In the genomic region with DNA sequence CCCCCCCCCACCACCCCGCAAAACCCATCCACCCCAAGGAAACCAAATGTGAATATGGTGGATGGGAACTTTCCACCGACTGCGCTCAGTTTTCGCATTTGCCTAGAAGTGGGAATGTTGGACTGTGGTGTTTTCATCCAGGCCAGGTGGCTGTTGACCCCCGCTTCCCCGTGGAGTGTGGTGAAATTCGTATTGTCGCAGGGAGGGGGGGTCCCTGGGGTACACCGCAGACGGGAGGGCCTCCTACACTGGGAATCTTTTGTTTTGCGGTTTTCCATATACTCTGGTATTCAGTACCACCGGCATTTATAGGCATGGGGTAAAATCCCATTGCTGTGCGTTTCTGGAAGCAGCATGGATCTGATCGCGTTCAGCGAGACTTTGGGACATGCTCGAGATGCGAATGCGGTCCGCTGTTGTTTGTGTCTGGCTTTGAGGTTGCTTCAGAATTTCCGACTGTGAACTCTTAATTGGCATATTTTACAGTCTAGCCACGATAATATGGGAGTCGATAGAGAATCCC, we compare ENCODE assay signal across 8 mouse cellular contexts. TPM values are rescaled to one million over a fixed set of nuclear protein-coding genes. Genes with fewer than 3 reads are reported as not detected.
A peak's percentile ranks its signal among the peaks of the same experiment; 100 is the strongest.
DNase-seq lines count a peak whose midpoint lies in the region; ATAC-seq and TF ChIP-seq lines count a peak whose summit lies in the region.

No protein-coding gene starts in this region.

- H3K36me3 ChIP-seq in hindbrain, embryonic 14.5 days (replicated peaks; ENCODE audit: control insufficient read depth, insufficient read depth), result no peaks in the 10 kb centered on the region
- H3K36me3 ChIP-seq in midbrain, embryonic 16.5 days (ENCODE audit: control insufficient read depth, insufficient read depth, low read length), result no peaks in the 10 kb centered on the region

- no peak for DNase-seq in left cerebral cortex, adult 2 months (ENCODE audit: extremely low spot score in 1 of 2, low spot score in 2 of 2)
- DNase-seq in left cerebral cortex, postnatal 25 days (ENCODE audit: low spot score in 2 of 2), result no peak
- peak; percentile 52 for DNase-seq in hindbrain, embryonic 14.5 days (ENCODE audit: low spot score)
- DNase-seq in adrenal gland, adult 18-20 months (ENCODE audit: low spot score in 2 of 2), result no peak
- DNase-seq in spleen, postnatal 4 days (ENCODE audit: low spot score in 2 of 2), result no peak

- H3K27me3 ChIP-seq in hindbrain, embryonic 14.5 days (ENCODE audit: control insufficient read depth, insufficient read depth, low read length), result no peaks in the 10 kb centered on the region
- no peaks in the 10 kb centered on the region for H3K27me3 ChIP-seq in midbrain, embryonic 16.5 days (ENCODE audit: control insufficient read depth, insufficient read depth, low read depth, low read length)

- TF ChIP-seq CTCF in left cerebral cortex, adult 2 months (IDR thresholded peaks at IDR 0.05), result no peak

- WGBS in hindbrain, embryonic 14.5 days, result 9% methylated on average over 23 of the region's 23 CpGs
- WGBS in midbrain, embryonic 16.5 days, result 6% methylated on average over 23 of the region's 23 CpGs

- peak overlapping the region; percentile 83 for H3K4me2 ChIP-seq in hindbrain, embryonic 14.5 days (replicated peaks)
- H3K4me2 ChIP-seq in midbrain, embryonic 16.5 days (ENCODE audit: low read length), result peak overlapping the region; percentile 71

- H3K9me3 ChIP-seq in hindbrain, embryonic 14.5 days (ENCODE audit: control insufficient read depth, low read length), result no peaks in the 10 kb centered on the region
- H3K9me3 ChIP-seq in midbrain, embryonic 16.5 days (replicated peaks; ENCODE audit: control insufficient read depth, low read length, poor library complexity, severe bottlenecking), result no peaks in the 10 kb centered on the region

- intact Hi-C loops in left cerebral cortex, adult 2 months (cut with DNase I), result loop anchor here (5.0 kb wide), 1 partner anchor 166 kb away; the partner anchor contains the start of gene Trafd1
- intact Hi-C loops in left cerebral cortex, postnatal 25 days (cut with DNase I), result loop anchor here (5.0 kb wide), 1 partner anchor 66 kb away; no protein-coding TSS in a partner anchor

- H3K4me1 ChIP-seq in brown adipose tissue, adult 24 weeks (ENCODE audit: control insufficient read depth, insufficient read depth, insufficient read length, low read length), result peaks cover 7% of the 10 kb centered on the region; the same call in 1 of the 2 replicates
- peaks cover 20% of the 10 kb centered on the region for H3K4me1 ChIP-seq in hindbrain, embryonic 14.5 days (replicated peaks; ENCODE audit: control insufficient read depth, insufficient read depth, low read length)
- peaks cover 22% of the 10 kb centered on the region for H3K4me1 ChIP-seq in midbrain, embryonic 16.5 days (ENCODE audit: control insufficient read depth, insufficient read depth, low read length)

- H3K9ac ChIP-seq in hindbrain, embryonic 14.5 days, result peak overlapping the region; percentile 94
- H3K9ac ChIP-seq in midbrain, embryonic 16.5 days (ENCODE audit: low read depth, low read length), result peak overlapping the region; percentile 99

- no peak; the same call in 1 of the 2 replicates for ATAC-seq in hindbrain, embryonic 14.5 days (ENCODE audit: low FRiP score)
- ATAC-seq in midbrain, embryonic 16.5 days, result peak; percentile 18; the same call in 1 of the 2 replicates
- no peak for ATAC-seq in inflammation-experienced regulatory T-cells, adult 6 months

- H3K27ac ChIP-seq in left cerebral cortex, adult 2 months, result peak overlapping the region; percentile 20; the same call in 1 of the 2 replicates
- no peak overlapping the region for H3K27ac ChIP-seq in brown adipose tissue, adult 24 weeks (replicated peaks; ENCODE audit: low read depth, low read length)
- peak overlapping the region; percentile 95 for H3K27ac ChIP-seq in hindbrain, embryonic 14.5 days
- H3K27ac ChIP-seq in midbrain, embryonic 16.5 days (ENCODE audit: low read length), result peak overlapping the region; percentile 95

- H3K4me3 ChIP-seq in left cerebral cortex, adult 2 months, result peak overlapping the region; percentile 93
- H3K4me3 ChIP-seq in brown adipose tissue, adult 24 weeks (ENCODE audit: insufficient read depth, low read depth, low read length), result peak overlapping the region; percentile 28
- peak overlapping the region; percentile 98 for H3K4me3 ChIP-seq in hindbrain, embryonic 14.5 days (replicated peaks; ENCODE audit: low read length)
- H3K4me3 ChIP-seq in midbrain, embryonic 16.5 days (ENCODE audit: low read depth, low read length), result peak overlapping the region; percentile 98

RNA-seq across cellular contexts. Expression of gene Hectd4, which starts 1.4 kb away (rescaled TPM):
- 100 to 1,000 TPM; 186 to 205 TPM for total RNA-seq in left cerebral cortex, adult 2 months (2021)
- total RNA-seq in left cerebral cortex, postnatal 25 days (2021), result 100 to 1,000 TPM; 183 to 193 TPM
- 6.0 and 9.2 TPM in 2 replicates for polyA plus RNA-seq in brown adipose tissue, adult 24 weeks (2012; ENCODE audit: insufficient read depth, insufficient read length, missing spikeins)
- 34.1 and 37.2 TPM in 2 replicates for polyA plus RNA-seq in hindbrain, embryonic 14.5 days (2014; fragmentation: Nextera tagmentation; extraction: Ambion mirVana)
- polyA plus RNA-seq in midbrain, embryonic 16.5 days (2015; fragmentation: Nextera tagmentation; extraction: Ambion mirVana), result 22.6 and 22.9 TPM in 2 replicates
- polyA plus RNA-seq in inflammation-experienced regulatory T-cells, adult 6 months (2017; shearing (Covaris generic)), result 1 to 10 TPM; 4.4 to 8.7 (median 8.2) TPM
- total RNA-seq in adrenal gland, adult 18-20 months (2021), result 10 to 100 TPM; 17.6 to 20.4 TPM

RNA-seq across cellular contexts. Expression of gene Rpl6, which starts 17.1 kb away (rescaled TPM):
- 100 to 1,000 TPM; 412 to 420 TPM for total RNA-seq in left cerebral cortex, adult 2 months (2021)
- 100 to 1,000 TPM; 415 TPM for total RNA-seq in left cerebral cortex, postnatal 25 days (2021)
- 462 and 609 TPM in 2 replicates for polyA plus RNA-seq in brown adipose tissue, adult 24 weeks (2012; ENCODE audit: insufficient read depth, insufficient read length, missing spikeins)
- 377 and 422 TPM in 2 replicates for polyA plus RNA-seq in hindbrain, embryonic 14.5 days (2014; fragmentation: Nextera tagmentation; extraction: Ambion mirVana)
- polyA plus RNA-seq in midbrain, embryonic 16.5 days (2015; fragmentation: Nextera tagmentation; extraction: Ambion mirVana), result 345 and 352 TPM in 2 replicates
- polyA plus RNA-seq in inflammation-experienced regulatory T-cells, adult 6 months (2017; shearing (Covaris generic)), result 1,000 to 10,000 TPM; 1,376 to 1,988 (median 1,894) TPM
- 1,000 to 10,000 TPM in 1 of 2 experiments, 100 to 1,000 TPM in 1; 921 to 1,031 TPM for total RNA-seq in adrenal gland, adult 18-20 months (2021)

RNA-seq across cellular contexts. Expression of gene Ptpn11, which starts 30.2 kb away (rescaled TPM):
- total RNA-seq in left cerebral cortex, adult 2 months (2021), result 10 to 100 TPM; 95.4 to 96.8 TPM
- 10 to 100 TPM; 91.0 to 91.6 TPM for total RNA-seq in left cerebral cortex, postnatal 25 days (2021)
- polyA plus RNA-seq in brown adipose tissue, adult 24 weeks (2012; ENCODE audit: insufficient read depth, insufficient read length, missing spikeins), result 64.1 and 66.0 TPM in 2 replicates
- polyA plus RNA-seq in hindbrain, embryonic 14.5 days (2014; fragmentation: Nextera tagmentation; extraction: Ambion mirVana), result 26.2 and 26.4 TPM in 2 replicates
- 18.4 and 21.4 TPM in 2 replicates for polyA plus RNA-seq in midbrain, embryonic 16.5 days (2015; fragmentation: Nextera tagmentation; extraction: Ambion mirVana)
- polyA plus RNA-seq in inflammation-experienced regulatory T-cells, adult 6 months (2017; shearing (Covaris generic)), result 10 to 100 TPM in 2 of 3 experiments, 1 to 10 TPM in 1; 9.8 to 16.6 (median 13.3) TPM
- 100 to 1,000 TPM; 115 to 136 TPM for total RNA-seq in adrenal gland, adult 18-20 months (2021)

Comparison
In these comparisons a context has a peak if more than half of its experiments do, and no peak if none do; other contexts are left out.
1. H3K4me3 ChIP-seq: peak in every context shown above with its lines; median percentile 98 in hindbrain, embryonic 14.5 days; 98 in midbrain, embryonic 16.5 days; 93 in left cerebral cortex, adult 2 months; 28 in brown adipose tissue, adult 24 weeks.